Mouse (Mus musculus): ENCODE measurements around the gene Qsox1. TPM values are rescaled to one million over a fixed set of nuclear protein-coding genes. Genes with fewer than 3 reads are reported as not detected.

The Qsox1 gene
- polyA plus RNA-seq (2015; fragmentation: Nextera tagmentation; extraction: Ambion mirVana) = 28.4 and 30.1 TPM in 2 replicates

DNA sequence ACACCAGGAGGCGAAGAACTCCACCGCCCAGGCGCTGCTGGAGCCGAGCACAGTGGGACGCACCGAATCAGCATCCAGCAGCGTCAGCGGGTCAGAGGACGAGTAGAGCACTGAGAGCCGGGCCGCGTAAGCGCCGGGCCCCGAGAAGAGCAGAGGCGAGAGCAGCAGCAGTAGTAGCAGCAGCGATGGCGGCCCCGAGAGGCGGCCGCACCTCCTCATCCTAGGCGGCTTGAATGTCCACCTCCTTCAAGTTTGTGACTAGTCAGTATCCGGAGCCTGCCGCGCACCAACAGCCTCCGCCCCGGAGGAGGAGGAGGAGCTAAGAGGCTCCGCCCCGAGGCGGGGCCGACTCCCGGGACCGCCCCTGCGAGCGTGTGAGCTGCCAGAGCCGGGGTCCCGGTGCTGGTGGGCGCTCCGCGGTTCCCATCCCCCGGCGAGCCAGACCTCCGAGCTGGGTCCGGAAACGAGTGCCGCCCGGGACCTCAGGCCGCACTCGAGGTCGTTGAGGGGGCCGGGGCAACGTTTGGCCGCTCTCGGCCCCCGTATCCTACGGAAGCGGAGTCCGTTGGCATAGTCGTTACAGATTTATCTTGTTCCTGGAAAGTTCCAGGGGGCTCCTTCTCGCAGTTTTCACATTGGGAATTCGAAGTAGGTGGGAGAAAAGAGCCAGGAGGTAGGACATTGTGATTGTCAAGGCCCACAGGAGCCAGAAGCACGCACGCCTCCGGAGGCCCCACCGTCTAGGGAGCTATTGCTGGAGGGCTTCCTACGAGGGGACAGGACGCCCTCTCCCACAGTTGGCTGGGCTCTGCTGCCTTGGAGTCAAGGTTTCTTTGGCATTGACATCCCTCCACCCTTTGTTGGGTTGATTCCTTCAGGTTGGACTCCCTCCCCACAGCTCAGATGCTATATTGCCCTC is at the start of gene Qsox1:
Qsox1 (minus strand) TSS at position 309 of the 919 bp plus-strand sequence.
- H3K9ac ChIP-seq (ENCODE audit: low read depth, low read length) = peak within 1 kb of the TSS; percentile 61
- peak within 1 kb of the TSS; percentile 63 for H3K4me2 ChIP-seq (replicated peaks; ENCODE audit: low read depth)
- peak within 1 kb of the TSS; percentile 64 for H3K4me3 ChIP-seq (ENCODE audit: low read depth, low read length)
- no peak for TF ChIP-seq CTCF (IDR thresholded peaks at IDR 0.05; ENCODE audit: low read depth)
- H3K36me3 ChIP-seq (ENCODE audit: control insufficient read depth, insufficient read depth) = no peaks in the 10 kb centered on the region; the same call in 1 of the 2 replicates
- peaks cover 10% of the 10 kb centered on the region; the same call in 1 of the 2 replicates for H3K4me1 ChIP-seq (replicated peaks; ENCODE audit: control insufficient read depth, insufficient read depth, low read length)
- H3K27me3 ChIP-seq (replicated peaks; ENCODE audit: control insufficient read depth, insufficient read depth, low read length) = no peaks in the 10 kb centered on the region
- ATAC-seq = peak; percentile 90
- WGBS = under 1% methylated on average over 66 of the region's 67 CpGs
- H3K27ac ChIP-seq (ENCODE audit: low read depth, low read length) = no peak within 1 kb of the TSS
- H3K9me3 ChIP-seq (ENCODE audit: control insufficient read depth) = no peaks in the 10 kb centered on the region

DNA sequence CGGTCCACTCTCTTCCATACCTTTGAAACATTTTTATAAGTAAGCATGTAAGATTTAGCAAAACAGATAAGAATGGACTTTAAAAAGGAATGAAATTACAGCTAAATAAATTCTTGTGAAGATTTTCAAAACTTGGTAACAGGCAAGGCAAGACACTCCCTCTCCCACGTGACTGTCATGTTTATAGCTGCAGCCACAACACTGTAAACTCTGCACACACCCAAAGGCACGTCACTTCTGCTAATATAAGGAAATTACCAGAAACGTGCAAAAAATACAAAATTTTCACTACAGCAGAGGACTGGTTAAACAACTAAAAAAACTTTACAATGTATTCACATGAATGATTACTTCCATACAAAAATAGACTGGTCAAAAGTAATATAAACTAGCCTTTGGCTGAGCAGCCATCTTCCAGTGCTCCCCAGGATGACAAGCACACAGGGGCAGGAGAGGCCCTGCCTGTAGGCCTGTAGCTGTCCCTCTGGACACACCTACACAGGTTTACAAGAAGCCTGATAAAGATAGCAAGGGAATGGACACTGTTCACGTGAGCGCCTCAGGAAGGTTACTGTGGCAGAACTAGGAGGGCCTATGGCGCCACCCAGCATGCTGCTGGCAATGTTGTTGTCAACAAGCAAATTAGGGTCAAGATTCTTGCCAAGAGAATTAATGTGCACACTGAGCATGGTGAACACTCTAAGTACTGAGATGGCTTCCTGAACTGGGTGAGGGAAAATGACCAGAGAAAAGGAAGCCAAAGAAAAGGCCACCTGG is 42.4 kb upstream of the Qsox1 start:
- TF ChIP-seq CTCF (IDR thresholded peaks at IDR 0.05; ENCODE audit: low read depth) = peak; percentile 34
- ATAC-seq = peak; percentile 73
- H3K9ac ChIP-seq (ENCODE audit: low read depth, low read length) = no peak overlapping the region
- H3K27me3 ChIP-seq (replicated peaks; ENCODE audit: control insufficient read depth, insufficient read depth, low read length) = no peaks in the 10 kb centered on the region
- peaks cover 61% of the 10 kb centered on the region for H3K36me3 ChIP-seq (ENCODE audit: control insufficient read depth, insufficient read depth)
- H3K4me3 ChIP-seq (ENCODE audit: low read depth, low read length) = no peak overlapping the region
- H3K4me2 ChIP-seq (replicated peaks; ENCODE audit: low read depth) = no peak overlapping the region
- H3K27ac ChIP-seq (ENCODE audit: low read depth, low read length) = no peak overlapping the region
- no peaks in the 10 kb centered on the region for H3K4me1 ChIP-seq (replicated peaks; ENCODE audit: control insufficient read depth, insufficient read depth, low read length)
- H3K9me3 ChIP-seq (ENCODE audit: control insufficient read depth) = no peaks in the 10 kb centered on the region
- 49% methylated on average over 7 of the region's 7 CpGs for WGBS

DNA sequence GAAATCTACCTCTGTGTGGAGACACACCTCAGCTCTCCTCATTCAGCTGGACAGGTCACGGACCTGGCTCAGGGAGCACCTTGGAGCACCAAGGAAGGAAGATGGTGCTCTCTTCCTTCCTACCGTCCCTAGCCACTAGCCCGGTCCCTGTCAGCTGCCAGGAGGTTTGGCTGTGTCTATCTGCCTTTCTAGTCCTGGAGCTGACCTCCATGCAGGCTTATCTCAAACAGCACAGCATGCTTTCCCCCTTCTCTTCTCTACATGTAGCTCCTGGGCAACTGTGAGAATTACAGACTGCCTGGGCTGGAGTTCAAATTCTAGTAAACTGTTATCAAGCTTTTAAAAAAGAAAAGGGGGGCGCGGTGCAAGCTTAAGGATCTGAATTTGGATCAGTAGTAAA is 40.3 kb upstream of the Qsox1 start:
- 98% methylated on average over 5 of the region's 5 CpGs for WGBS
- no peak overlapping the region for H3K4me2 ChIP-seq (replicated peaks; ENCODE audit: low read depth)
- no peak overlapping the region for H3K9ac ChIP-seq (ENCODE audit: low read depth, low read length)
- ATAC-seq = no peak
- H3K36me3 ChIP-seq (ENCODE audit: control insufficient read depth, insufficient read depth) = peaks cover 59% of the 10 kb centered on the region
- no peak overlapping the region for H3K4me3 ChIP-seq (ENCODE audit: low read depth, low read length)
- H3K27ac ChIP-seq (ENCODE audit: low read depth, low read length) = no peak overlapping the region
- H3K4me1 ChIP-seq (replicated peaks; ENCODE audit: control insufficient read depth, insufficient read depth, low read length) = no peaks in the 10 kb centered on the region
- no peaks in the 10 kb centered on the region for H3K9me3 ChIP-seq (ENCODE audit: control insufficient read depth)
- no peak for TF ChIP-seq CTCF (IDR thresholded peaks at IDR 0.05; ENCODE audit: low read depth)
- no peaks in the 10 kb centered on the region for H3K27me3 ChIP-seq (replicated peaks; ENCODE audit: control insufficient read depth, insufficient read depth, low read length)

DNA sequence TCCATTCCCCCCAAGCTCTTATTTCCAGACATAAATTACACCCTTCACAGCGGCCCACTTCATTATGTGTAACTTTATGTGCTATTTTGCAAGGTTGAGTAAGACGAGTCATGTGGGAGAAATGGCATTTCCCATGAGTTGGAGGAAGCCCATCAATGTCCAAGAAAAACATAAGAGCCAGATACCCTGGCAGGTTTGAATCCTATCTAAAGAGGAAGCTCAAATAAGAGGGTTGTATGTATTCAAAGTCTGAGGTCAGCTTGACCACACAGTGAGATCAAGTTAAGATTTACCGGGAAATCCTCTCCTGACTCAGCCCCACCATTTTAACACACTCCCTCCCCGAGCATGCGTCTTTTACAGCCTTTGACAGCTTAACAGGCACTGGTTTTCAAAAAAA is 31.5 kb upstream of the Qsox1 start:
- Histone ChIP-seq H3K9ac (ENCODE audit: low read depth, low read length) (no peak overlapping the region), H3K27me3 (replicated peaks; ENCODE audit: control insufficient read depth, insufficient read depth, low read length) (no peaks in the 10 kb centered on the region), H3K36me3 (ENCODE audit: control insufficient read depth, insufficient read depth) (peaks cover 41% of the 10 kb centered on the region), H3K27ac (ENCODE audit: low read depth, low read length) (no peak overlapping the region), H3K4me2 (replicated peaks; ENCODE audit: low read depth) (no peak overlapping the region), H3K9me3 (ENCODE audit: control insufficient read depth) (no peaks in the 10 kb centered on the region), H3K4me3 (ENCODE audit: low read depth, low read length) (no peak overlapping the region), H3K4me1 (replicated peaks; ENCODE audit: control insufficient read depth, insufficient read depth, low read length) (no peaks in the 10 kb centered on the region)
- WGBS = 71% methylated on average over 5 of the region's 5 CpGs
- no peak for TF ChIP-seq CTCF (IDR thresholded peaks at IDR 0.05; ENCODE audit: low read depth)
- ATAC-seq = no peak

DNA sequence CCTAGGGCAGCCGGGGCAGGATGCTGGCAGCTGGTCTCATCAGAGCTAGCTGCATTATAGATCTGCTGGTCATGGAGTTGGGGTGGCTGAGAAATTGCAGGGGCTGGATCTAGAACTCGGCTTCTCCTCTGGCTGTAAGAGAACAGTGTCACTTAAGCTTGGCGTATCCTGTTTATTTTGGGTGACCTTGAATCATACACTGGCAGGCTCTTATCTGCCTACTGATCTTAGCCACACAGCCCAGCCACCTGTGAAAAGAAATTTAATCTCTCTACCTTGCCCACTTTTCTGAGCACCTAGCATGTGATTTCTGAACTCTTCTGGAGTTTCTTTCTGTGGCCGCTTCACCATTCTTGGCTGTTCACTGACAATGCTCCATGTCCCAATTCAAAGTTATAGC is 30.8 kb upstream of the Qsox1 start:
- Histone ChIP-seq H3K4me2 (replicated peaks; ENCODE audit: low read depth) (no peak overlapping the region), H3K27me3 (replicated peaks; ENCODE audit: control insufficient read depth, insufficient read depth, low read length) (no peaks in the 10 kb centered on the region), H3K9me3 (ENCODE audit: control insufficient read depth) (no peaks in the 10 kb centered on the region), H3K36me3 (ENCODE audit: control insufficient read depth, insufficient read depth) (peaks cover 36% of the 10 kb centered on the region), H3K4me1 (replicated peaks; ENCODE audit: control insufficient read depth, insufficient read depth, low read length) (no peaks in the 10 kb centered on the region), H3K9ac (ENCODE audit: low read depth, low read length) (no peak overlapping the region), H3K4me3 (ENCODE audit: low read depth, low read length) (no peak overlapping the region), H3K27ac (ENCODE audit: low read depth, low read length) (no peak overlapping the region)
- ATAC-seq = no peak
- WGBS = 58% methylated on average over 4 of the region's 4 CpGs
- no peak for TF ChIP-seq CTCF (IDR thresholded peaks at IDR 0.05; ENCODE audit: low read depth)

DNA sequence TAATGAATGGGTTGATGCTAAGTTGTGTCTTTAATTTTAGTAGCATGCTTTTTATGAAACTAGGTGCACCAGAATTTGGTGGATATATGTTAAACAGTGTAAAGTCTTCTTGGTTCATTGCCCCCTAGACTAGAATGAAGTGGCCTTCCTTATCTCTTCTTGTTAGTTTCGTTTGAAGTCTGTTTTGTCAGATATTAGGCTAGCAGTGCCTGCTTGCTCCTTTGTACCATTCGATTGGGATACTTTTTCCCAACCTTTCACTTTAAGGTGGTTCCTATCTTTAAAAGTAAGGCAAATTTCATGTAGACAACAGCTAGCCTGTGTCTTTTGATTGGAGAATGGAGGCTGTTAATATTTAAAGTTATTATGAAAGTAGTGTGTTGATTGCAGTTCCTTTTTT is 23.0 kb upstream of the Qsox1 start:
- no peaks in the 10 kb centered on the region for H3K27me3 ChIP-seq (replicated peaks; ENCODE audit: control insufficient read depth, insufficient read depth, low read length)
- no peaks in the 10 kb centered on the region for H3K4me1 ChIP-seq (replicated peaks; ENCODE audit: control insufficient read depth, insufficient read depth, low read length)
- no peak overlapping the region for H3K27ac ChIP-seq (ENCODE audit: low read depth, low read length)
- H3K9me3 ChIP-seq (ENCODE audit: control insufficient read depth) = no peaks in the 10 kb centered on the region
- no peak overlapping the region for H3K4me2 ChIP-seq (replicated peaks; ENCODE audit: low read depth)
- no peak overlapping the region for H3K9ac ChIP-seq (ENCODE audit: low read depth, low read length)
- TF ChIP-seq CTCF (IDR thresholded peaks at IDR 0.05; ENCODE audit: low read depth) = no peak
- 46% methylated on average over 2 of the region's 2 CpGs for WGBS
- ATAC-seq = no peak
- no peak overlapping the region for H3K4me3 ChIP-seq (ENCODE audit: low read depth, low read length)
- no peaks in the 10 kb centered on the region for H3K36me3 ChIP-seq (ENCODE audit: control insufficient read depth, insufficient read depth)
